Mouse (Mus musculus) left cerebral cortex, adult 2 months (tissue): ENCODE measurements around the gene Olfr432. TPM values are rescaled to one million over a fixed set of nuclear protein-coding genes. Genes with fewer than 3 reads are reported as not detected.
"Not testable (repeated sequence)": the region's sequence is repeated elsewhere in the genome, so short reads cannot be mapped to it uniquely, and the experiment has no call there.

ENCODE experiments used
- DNase-seq, 2 experiments: peaks; one replicate each; pipeline ENCODE4 v3.0.0; 2021 to 2022; ENCODE audit warnings: low spot score in 2 of 2, mixed read lengths in 1 of 2; ENCODE audit errors: extremely low spot score in 1 of 2
- H3K27ac ChIP-seq: fragments of 200-600 bp; 2 replicates; pipeline ENCODE4 v1.8.1; 2022
- H3K4me3 ChIP-seq: fragments of 200-600 bp; 2 replicates; pipeline ENCODE4 v1.8.1; 2022
- CTCF ChIP-seq: fragments of 200-600 bp; IDR thresholded peaks from 2 replicates; pipeline ENCODE4 v1.8.1; 2022; ENCODE audit warnings: antibody characterized with exemption, mild to moderate bottlenecking, moderate library complexity
- intact Hi-C: fragments of 180-260 bp; cut with DNase I; formaldehyde crosslinking; loops from one replicate; pipeline ENCODE4 v1.15.1; 2025
- long read RNA-seq, 2 experiments: library from polyadenylated mRNA; stranded (forward); transcript quantifications; one replicate each; pipeline ENCODE4 v2.0.0; 2021; ENCODE audit warnings: borderline mapping rate in 2 of 2
- total RNA-seq, 2 experiments: library from RNA; stranded (reverse); gene quantifications; 2 replicates each; pipeline ENCODE4 v1.2.3; 2021

The Olfr432 gene
- total RNA-seq: not detected
- long read RNA-seq, experiment 1: 0 reads
- long read RNA-seq, experiment 2: 0 reads

- DNase-seq: no peak
- no peak for TF ChIP-seq CTCF
- intact Hi-C loops: no loop called here
- Histone ChIP-seq H3K27ac (no peak within 1 kb of the TSS), H3K4me3 (no peak within 1 kb of the TSS)
These were observed at the start of gene Olfr432 for GRCm38 (mm10) chr1:174048893-174049292. Gene Olfr432, plus strand, starts transcription at chr1:174049205.

- H3K4me3 ChIP-seq, DNase-seq, H3K27ac ChIP-seq, intact Hi-C loops: not testable (repeated sequence)
These were observed 44.5 kb upstream of the Olfr432 start for GRCm38 (mm10) chr1:174004352-174005109.

GRCm38 (mm10) chr1:174007050-174007449 lies 42.0 kb upstream of the Olfr432 start:
- DNase-seq, intact Hi-C loops, H3K27ac ChIP-seq, H3K4me3 ChIP-seq: not testable (repeated sequence)

- intact Hi-C loops: no loop called here
- TF ChIP-seq CTCF: no peak
These were observed 17.3 kb upstream of the Olfr432 start, which contains the start of gene Ifi205 for GRCm38 (mm10) chr1:174031698-174032097. Gene Ifi205, minus strand, starts transcription at chr1:174031810.

GRCm38 (mm10) chr1:174035841-174036240 lies 13.2 kb upstream of the Olfr432 start:
- no peak for DNase-seq
- TF ChIP-seq CTCF: no peak
- Histone ChIP-seq H3K27ac (no peak overlapping the region), H3K4me3 (no peak overlapping the region)
- intact Hi-C loops: no loop called here

More at GRCm38 (mm10) chr1:174031698-174032097, 17.3 kb upstream of the Olfr432 start, which contains the start of gene Ifi205:
- no peak for DNase-seq
- H3K27ac ChIP-seq: no peak within 1 kb of the TSS
- H3K4me3 ChIP-seq: no peak within 1 kb of the TSS

- no peak for DNase-seq
- TF ChIP-seq CTCF: no peak
- no peak overlapping the region for H3K27ac ChIP-seq
- intact Hi-C loops: no loop called here
- no peak overlapping the region for H3K4me3 ChIP-seq
These were observed 10.5 kb upstream of the Olfr432 start for GRCm38 (mm10) chr1:174038480-174038879.

GRCm38 (mm10) chr1:174040523-174041177 lies 8.4 kb upstream of the Olfr432 start, which contains the start of gene Olfr433:
Gene Olfr433, plus strand, starts transcription at chr1:174040705.
- intact Hi-C loops: no loop called here
- TF ChIP-seq CTCF: no peak
- DNase-seq: no peak
- Histone ChIP-seq H3K27ac (no peak within 1 kb of the TSS), H3K4me3 (no peak within 1 kb of the TSS)

GRCm38 (mm10) chr1:174042091-174042884 lies 6.7 kb upstream of the Olfr432 start:
- H3K4me3 ChIP-seq, intact Hi-C loops: not testable (repeated sequence)

GRCm38 (mm10) chr1:174044431-174044830 lies 4.6 kb upstream of the Olfr432 start:
- H3K27ac ChIP-seq: no peak overlapping the region
- intact Hi-C loops: no loop called here
- DNase-seq: no peak
- no peak overlapping the region for H3K4me3 ChIP-seq
- no peak for TF ChIP-seq CTCF

More at GRCm38 (mm10) chr1:174042091-174042884, 6.7 kb upstream of the Olfr432 start:
- not testable (repeated sequence) for DNase-seq, H3K27ac ChIP-seq

GRCm38 (mm10) chr1:174048227-174048626 lies 778 bp upstream of the Olfr432 start:
- H3K4me3 ChIP-seq, intact Hi-C loops, H3K27ac ChIP-seq, DNase-seq: not testable (repeated sequence)

GRCm38 (mm10) chr1:174049357-174049756 lies 352 bp downstream of the Olfr432 start:
- H3K4me3 ChIP-seq, H3K27ac ChIP-seq, intact Hi-C loops, DNase-seq: not testable (repeated sequence)

- no peak for TF ChIP-seq CTCF
- intact Hi-C loops: no loop called here
- no peak for DNase-seq
- no peak overlapping the region for H3K27ac ChIP-seq
- no peak overlapping the region for H3K4me3 ChIP-seq
These were observed 1.5 kb downstream of the Olfr432 start for GRCm38 (mm10) chr1:174050532-174050931.
